Mouse (Mus musculus) heart, postnatal 0 days (tissue): ENCODE measurements around the gene Cfap54.

Experiments
- CTCF ChIP-seq: IDR thresholded peaks from 2 replicates; pipeline ENCODE4 v1.5.1; 2016; ENCODE audit warnings: antibody characterized with exemption, control low read depth, low read depth
- EP300 ChIP-seq: IDR thresholded peaks from 2 replicates; pipeline ENCODE4 v1.6.1; 2016; ENCODE audit warnings: antibody characterized with exemption, low read depth

DNA sequence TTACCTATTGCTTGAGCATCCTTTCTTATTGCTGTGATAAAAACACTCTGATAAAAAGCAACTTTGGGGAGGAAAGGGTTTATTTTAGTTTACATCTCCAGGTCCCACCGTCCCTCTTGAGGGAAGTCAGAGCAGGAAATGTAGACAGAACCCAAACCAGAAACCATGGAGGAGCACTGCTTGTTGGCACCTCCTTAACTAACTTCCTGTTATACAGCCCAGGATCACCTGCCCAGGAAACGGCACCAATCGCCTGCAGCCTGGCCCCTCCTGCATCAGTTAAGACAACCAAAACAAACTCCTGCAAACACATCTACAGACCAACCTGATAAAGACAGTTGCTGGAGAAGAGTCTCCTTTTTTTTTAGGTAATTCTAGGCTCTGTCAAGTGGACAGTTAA is 74.4 kb downstream of the Cfap54 start:
- TF ChIP-seq CTCF, result no peak
- no peak for TF ChIP-seq EP300
